Mouse (Mus musculus) kidney, postnatal 0 days (tissue): ENCODE results near the gene Eno1. TPM values are rescaled to one million over a fixed set of nuclear protein-coding genes. Genes with fewer than 3 reads are reported as not detected.

Experiments used
- ATAC-seq: fragments of 200-750 bp; cut with Nextera tagmentation; replicated peaks from 2 replicates; pipeline ENCODE4 v1.8.0; 2017; ENCODE audit warnings: low read depth, moderate number of reproducible peaks, moderate TSS enrichment, moderate library complexity; ENCODE audit not compliant: low FRiP score
- DNase-seq: peaks from one replicate; pipeline ENCODE4 v3.0.0-alpha.2; 2016; ENCODE audit warnings: low spot score
- H3K27ac ChIP-seq: fragments of 300-500 bp; sonication (generic); 2 replicates; pipeline ENCODE4 v1.5.1; 2014; ENCODE audit warnings: mild to moderate bottlenecking
- H3K27me3 ChIP-seq: fragments of 300-500 bp; sonication (generic); 2 replicates; pipeline ENCODE4 v1.6.1; 2014; ENCODE audit warnings: low read length, mixed read lengths; ENCODE audit not compliant: insufficient read depth
- H3K36me3 ChIP-seq: fragments of 300-500 bp; sonication (generic); 2 replicates; pipeline ENCODE4 v1.6.1; 2014; ENCODE audit warnings: low read length, mixed read lengths; ENCODE audit not compliant: insufficient read depth
- H3K4me1 ChIP-seq: fragments of 300-500 bp; sonication (generic); replicated peaks from 2 replicates; pipeline ENCODE4 v1.6.1; 2014; ENCODE audit warnings: antibody characterized with exemption, low read length, mixed read lengths; ENCODE audit not compliant: insufficient read depth
- H3K4me2 ChIP-seq: fragments of 300-500 bp; sonication (generic); 2 replicates; pipeline ENCODE4 v1.6.1; 2014; ENCODE audit warnings: mild to moderate bottlenecking, low read length, moderate library complexity, mixed read lengths
- H3K4me3 ChIP-seq: fragments of 300-500 bp; sonication (generic); replicated peaks from 2 replicates; pipeline ENCODE4 v1.5.1; 2014; ENCODE audit warnings: low read depth, low read length
- H3K9ac ChIP-seq: fragments of 300-500 bp; sonication (generic); 2 replicates; pipeline ENCODE4 v1.6.1; 2014; ENCODE audit warnings: low read depth, low read length
- H3K9me3 ChIP-seq: fragments of 300-500 bp; sonication (generic); replicated peaks from 2 replicates; pipeline ENCODE4 v1.6.1; 2016; ENCODE audit warnings: low read length, inconsistent platforms, mixed read lengths
- CTCF ChIP-seq: IDR thresholded peaks from 2 replicates; pipeline ENCODE4 v1.5.1; 2016; ENCODE audit warnings: antibody characterized with exemption, low read depth, mild to moderate bottlenecking, moderate library complexity
- WGBS: fragments of 180-500 bp; shearing (Covaris S2); extraction: QIAGEN DNeasy Blood & Tissue Kit; methylation state at CpG from one replicate; pipeline ENCODE4 v1.1.7; 2014; 5-methylcytosine and 5-hydroxymethylcytosine counted together
- polyA plus RNA-seq: library from polyadenylated mRNA; unstranded; fragments of >200 nt; fragmentation: Nextera tagmentation; extraction: Ambion mirVana; gene quantifications from 2 replicates; pipeline ENCODE4 v1.2.1, GENCODE M21; 2015

The Eno1 gene
- polyA plus RNA-seq, 1 experiment from 2014 or later = 1,062 TPM

- WGBS = 62% methylated on average over 7 of the region's 7 CpGs
Measured at GRCm38 (mm10) chr4:150260111-150260510, 23.6 kb downstream of the Eno1 start.

DNA sequence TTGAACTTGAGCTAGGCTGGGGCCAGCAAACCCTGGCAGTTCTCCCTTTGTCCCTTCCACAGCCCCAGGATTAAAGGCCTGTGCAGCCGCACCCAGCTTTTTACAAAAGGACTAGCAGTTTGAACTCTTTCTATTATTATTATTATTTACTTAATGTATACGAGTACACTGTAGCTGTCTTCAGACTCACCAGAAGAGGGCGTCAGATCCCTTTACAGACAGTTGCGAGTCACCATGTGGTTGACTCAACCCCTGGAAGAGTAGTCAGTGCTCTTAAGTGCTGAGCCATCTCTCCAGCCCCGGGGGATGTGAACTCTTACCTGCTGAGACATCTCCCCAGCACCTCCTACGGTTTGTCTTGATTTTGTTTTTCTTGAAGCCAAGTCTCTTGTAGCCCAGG lies 24.2 kb downstream of the Eno1 start:
- Histone ChIP-seq H3K4me2 (no peak overlapping the region), H3K4me1 (no peaks in the 10 kb centered on the region; the same call in 1 of the 2 replicates), H3K9ac (no peak overlapping the region), H3K9me3 (no peaks in the 10 kb centered on the region), H3K27ac (no peak overlapping the region), H3K27me3 (no peaks in the 10 kb centered on the region), H3K4me3 (no peak overlapping the region), H3K36me3 (no peaks in the 10 kb centered on the region)
- 48% methylated on average over 6 of the region's 6 CpGs for WGBS
- peak; percentile 72 for TF ChIP-seq CTCF
- DNase-seq (peak; percentile 62), ATAC-seq (no peak)

More at GRCm38 (mm10) chr4:150260111-150260510, 23.6 kb downstream of the Eno1 start:
- H3K4me3 ChIP-seq = no peak overlapping the region
- no peak overlapping the region for H3K27ac ChIP-seq
- TF ChIP-seq CTCF = no peak
- H3K9me3 ChIP-seq = no peaks in the 10 kb centered on the region
- no peaks in the 10 kb centered on the region for H3K36me3 ChIP-seq
- no peaks in the 10 kb centered on the region for H3K27me3 ChIP-seq
- H3K9ac ChIP-seq = no peak overlapping the region
- no peak for ATAC-seq
- no peaks in the 10 kb centered on the region; the same call in 1 of the 2 replicates for H3K4me1 ChIP-seq
- no peak for DNase-seq
- no peak overlapping the region for H3K4me2 ChIP-seq

- Histone ChIP-seq H3K27me3 (no peaks in the 10 kb centered on the region), H3K9ac (no peak overlapping the region), H3K4me1 (no peaks in the 10 kb centered on the region; the same call in 1 of the 2 replicates), H3K9me3 (no peaks in the 10 kb centered on the region), H3K4me2 (no peak overlapping the region), H3K4me3 (no peak overlapping the region), H3K27ac (no peak overlapping the region), H3K36me3 (no peaks in the 10 kb centered on the region)
- no peak for TF ChIP-seq CTCF
- 55% methylated on average over 8 of the region's 8 CpGs for WGBS
- ATAC-seq = no peak
- DNase-seq = peak; percentile 75
Measured at GRCm38 (mm10) chr4:150262301-150262700, 25.8 kb downstream of the Eno1 start.

GRCm38 (mm10) chr4:150264903-150265302 lies 28.4 kb downstream of the Eno1 start:
- no peak overlapping the region for H3K4me2 ChIP-seq
- WGBS = 55% methylated on average over 7 of the region's 7 CpGs
- no peak overlapping the region for H3K27ac ChIP-seq
- no peak for ATAC-seq
- no peaks in the 10 kb centered on the region for H3K27me3 ChIP-seq
- no peaks in the 10 kb centered on the region for H3K36me3 ChIP-seq
- H3K4me1 ChIP-seq = peaks cover 8% of the 10 kb centered on the region
- no peaks in the 10 kb centered on the region for H3K9me3 ChIP-seq
- H3K9ac ChIP-seq = no peak overlapping the region
- H3K4me3 ChIP-seq = no peak overlapping the region
- DNase-seq = no peak
- peak; percentile 63 for TF ChIP-seq CTCF

DNA sequence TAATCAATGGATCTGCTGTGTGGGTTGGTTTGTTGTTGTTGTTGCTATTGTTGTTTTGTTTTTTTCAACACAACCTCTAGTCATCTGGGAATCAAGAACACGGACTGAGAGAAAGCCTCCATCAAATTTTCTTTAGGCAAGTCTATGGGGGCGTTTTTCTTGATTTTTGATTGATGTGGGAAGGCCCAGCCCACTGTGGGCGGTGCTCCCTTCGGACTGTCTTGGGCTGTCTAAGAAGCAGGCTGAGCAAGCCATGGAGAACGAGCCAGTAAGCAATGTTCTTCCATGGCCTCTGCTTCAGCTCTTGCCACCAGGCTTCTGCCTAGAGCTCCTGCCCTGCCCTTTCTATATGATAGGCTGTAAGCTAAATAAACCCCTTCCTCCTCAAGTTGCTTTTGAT lies 28.9 kb downstream of the Eno1 start:
- no peaks in the 10 kb centered on the region for H3K27me3 ChIP-seq
- H3K36me3 ChIP-seq = no peaks in the 10 kb centered on the region
- peaks cover 9% of the 10 kb centered on the region for H3K4me1 ChIP-seq
- no peak for ATAC-seq
- TF ChIP-seq CTCF = no peak
- WGBS = 62% methylated on average over 5 of the region's 5 CpGs
- no peak overlapping the region for H3K4me2 ChIP-seq
- H3K9me3 ChIP-seq = no peaks in the 10 kb centered on the region
- H3K27ac ChIP-seq = no peak overlapping the region
- no peak overlapping the region for H3K4me3 ChIP-seq
- DNase-seq = no peak
- H3K9ac ChIP-seq = no peak overlapping the region

DNA sequence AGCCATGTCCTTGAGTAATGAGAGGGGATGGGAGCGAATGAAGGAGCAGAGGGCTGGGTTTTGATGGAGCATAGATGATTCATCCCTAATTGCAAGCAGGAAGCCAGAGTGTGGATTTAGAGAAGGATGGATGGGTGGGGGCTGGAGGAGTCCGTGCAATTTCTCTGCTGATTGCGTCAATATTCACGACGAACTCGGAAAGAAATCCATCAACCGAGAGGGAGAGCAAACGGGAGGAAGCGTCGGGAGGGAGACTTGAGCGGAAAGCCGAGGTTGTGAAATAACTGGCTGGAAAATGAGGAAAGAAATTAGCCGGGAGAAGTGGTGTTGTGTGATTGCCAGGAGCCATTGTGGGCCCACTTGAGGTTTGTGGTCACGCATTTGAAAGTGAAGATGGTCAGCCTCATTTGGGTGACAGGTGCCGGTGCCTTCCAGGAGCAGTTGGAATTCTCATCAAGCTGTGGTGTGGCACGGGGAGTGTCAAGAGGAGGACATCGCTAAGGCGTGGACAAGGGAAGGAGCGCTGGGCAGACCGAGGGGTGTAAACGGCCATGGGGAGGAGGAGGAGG lies 30.2 kb downstream of the Eno1 start:
- WGBS = 60% methylated on average over 21 of the region's 21 CpGs

More for the DNA sequence above, 30.2 kb downstream of the Eno1 start:
- H3K9ac ChIP-seq = no peak overlapping the region
- H3K4me3 ChIP-seq = no peak overlapping the region
- H3K4me1 ChIP-seq = peaks cover 10% of the 10 kb centered on the region
- DNase-seq (no peak), ATAC-seq (no peak)
- no peak overlapping the region for H3K4me2 ChIP-seq
- no peak for TF ChIP-seq CTCF
- no peaks in the 10 kb centered on the region for H3K9me3 ChIP-seq
- no peaks in the 10 kb centered on the region for H3K36me3 ChIP-seq
- H3K27ac ChIP-seq = no peak overlapping the region
- H3K27me3 ChIP-seq = no peaks in the 10 kb centered on the region
